Mouse (Mus musculus) gastrocnemius, postnatal 36 days (tissue): ENCODE results near the gene Car9. TPM values are rescaled to one million over a fixed set of nuclear protein-coding genes. Genes with fewer than 3 reads are reported as not detected.

Source experiments
- DNase-seq, 2 experiments: peaks; one replicate each; pipeline ENCODE4 v3.0.0; 2022
- intact Hi-C: fragments of 180-260 bp; cut with DNase I; formaldehyde crosslinking; loops from one replicate; pipeline ENCODE4 v1.15.1; 2025
- total RNA-seq, 2 experiments: library from RNA; stranded (reverse); gene quantifications; 2 replicates each; pipeline ENCODE4 v1.2.3; 2021

Gene Car9
- total RNA-seq, 2 experiments from 2014 or later: 3.4 to 4.4 TPM

DNA sequence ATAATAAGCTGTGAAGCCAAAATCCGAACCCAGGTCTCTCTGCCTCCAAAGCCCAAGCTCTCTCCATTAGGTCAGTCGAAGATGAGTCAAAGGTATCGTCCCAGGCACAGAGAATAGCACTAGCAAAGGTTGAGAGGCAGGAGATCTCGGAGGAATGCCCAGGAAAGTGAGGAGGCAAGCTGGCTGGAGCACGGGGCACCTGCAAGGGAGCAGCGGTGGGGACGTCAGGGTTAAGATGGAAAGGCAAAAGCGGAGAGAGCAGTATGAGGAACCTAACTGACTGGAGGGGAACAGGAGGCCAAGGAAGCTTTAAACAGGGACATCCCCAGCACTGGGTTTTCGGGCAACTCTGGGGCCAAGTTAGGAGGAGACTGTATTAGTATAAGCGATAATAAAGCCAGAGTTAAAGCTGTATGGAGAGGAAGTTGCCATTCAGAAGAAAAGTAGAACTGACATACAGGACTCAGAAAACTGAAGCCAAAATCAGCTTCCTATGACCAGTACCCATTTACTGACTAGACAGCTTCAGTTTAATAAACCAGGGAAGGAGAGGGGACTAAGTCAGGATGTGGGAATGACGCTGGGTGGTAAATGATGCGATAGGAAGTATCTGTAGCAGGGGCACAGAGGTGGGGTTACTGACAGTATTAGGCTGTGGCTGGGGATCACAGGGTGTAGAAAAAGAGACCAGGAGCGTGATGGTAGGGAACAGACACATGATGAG, 52.9 kb downstream of the Car9 start:
- intact Hi-C loops: no loop called here
- no peak for DNase-seq

DNA sequence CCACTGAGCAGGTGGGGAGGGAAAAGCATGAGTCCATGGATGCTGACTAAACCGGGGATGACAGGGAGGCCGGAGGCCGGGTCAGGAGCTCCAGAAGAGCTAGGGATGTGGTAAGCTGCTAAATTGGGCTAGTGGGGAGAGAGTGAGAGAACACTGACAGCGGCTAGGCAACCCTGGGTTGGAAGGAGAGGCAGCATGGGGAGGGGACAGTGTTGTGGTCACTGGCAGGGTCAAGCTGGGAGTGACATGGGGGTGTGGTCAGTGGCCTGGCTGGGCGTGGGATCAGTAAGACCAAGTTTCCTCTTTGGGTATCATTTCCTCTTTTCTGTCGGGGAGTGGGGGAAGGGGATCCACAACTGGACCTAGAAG, 53.5 kb downstream of the Car9 start:
- DNase-seq: peak in 1 of 2 experiments; percentile 32
- intact Hi-C loops: no loop called here

DNA sequence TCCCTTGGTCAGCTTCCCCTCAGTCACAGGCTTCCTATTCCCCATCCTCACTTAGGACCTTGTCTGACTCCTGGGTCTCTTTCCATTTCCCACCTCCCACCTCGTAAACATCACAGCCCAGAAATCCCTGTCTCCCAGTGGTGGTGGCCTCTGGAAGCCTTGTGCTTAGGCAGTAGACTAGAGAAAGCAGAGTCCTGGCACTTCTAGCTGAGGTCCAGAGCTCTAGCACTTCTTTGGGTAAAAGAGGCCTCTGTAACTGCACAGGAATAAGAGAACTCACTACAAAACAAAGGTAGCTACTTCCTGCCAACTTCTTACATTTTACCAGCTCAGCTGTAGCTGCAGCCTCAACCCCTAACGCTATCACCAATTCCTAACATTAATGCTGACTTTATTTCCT, 54.2 kb downstream of the Car9 start:
- DNase-seq: no peak
- intact Hi-C loops: no loop called here

DNA sequence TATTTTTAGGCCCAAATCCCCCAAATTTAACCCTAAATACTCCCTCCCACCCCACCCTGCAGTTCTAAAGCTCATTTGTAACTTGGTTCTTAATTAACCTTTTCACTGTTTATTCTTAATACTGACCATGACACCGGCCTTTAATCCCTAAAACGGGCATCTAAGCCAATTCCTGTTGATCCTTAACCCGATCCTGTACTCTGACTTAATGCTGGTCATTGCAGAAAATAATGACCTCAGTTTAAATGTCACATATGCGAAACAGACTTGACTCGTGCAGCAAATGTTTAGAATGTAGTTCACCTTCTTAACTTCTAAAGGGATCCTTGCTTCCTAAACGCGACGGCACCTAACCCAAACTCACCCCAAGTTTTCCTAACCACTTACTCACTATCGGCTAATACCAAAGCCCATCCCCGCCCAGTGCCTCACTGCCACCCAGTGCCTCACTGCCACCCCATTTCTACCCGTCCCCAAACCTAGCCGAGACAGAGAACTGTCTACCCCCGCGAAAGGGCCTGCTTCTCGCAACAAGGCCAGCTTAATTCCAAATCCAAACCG, 54.8 kb downstream of the Car9 start:
- intact Hi-C loops: no loop called here
- DNase-seq: no peak

DNA sequence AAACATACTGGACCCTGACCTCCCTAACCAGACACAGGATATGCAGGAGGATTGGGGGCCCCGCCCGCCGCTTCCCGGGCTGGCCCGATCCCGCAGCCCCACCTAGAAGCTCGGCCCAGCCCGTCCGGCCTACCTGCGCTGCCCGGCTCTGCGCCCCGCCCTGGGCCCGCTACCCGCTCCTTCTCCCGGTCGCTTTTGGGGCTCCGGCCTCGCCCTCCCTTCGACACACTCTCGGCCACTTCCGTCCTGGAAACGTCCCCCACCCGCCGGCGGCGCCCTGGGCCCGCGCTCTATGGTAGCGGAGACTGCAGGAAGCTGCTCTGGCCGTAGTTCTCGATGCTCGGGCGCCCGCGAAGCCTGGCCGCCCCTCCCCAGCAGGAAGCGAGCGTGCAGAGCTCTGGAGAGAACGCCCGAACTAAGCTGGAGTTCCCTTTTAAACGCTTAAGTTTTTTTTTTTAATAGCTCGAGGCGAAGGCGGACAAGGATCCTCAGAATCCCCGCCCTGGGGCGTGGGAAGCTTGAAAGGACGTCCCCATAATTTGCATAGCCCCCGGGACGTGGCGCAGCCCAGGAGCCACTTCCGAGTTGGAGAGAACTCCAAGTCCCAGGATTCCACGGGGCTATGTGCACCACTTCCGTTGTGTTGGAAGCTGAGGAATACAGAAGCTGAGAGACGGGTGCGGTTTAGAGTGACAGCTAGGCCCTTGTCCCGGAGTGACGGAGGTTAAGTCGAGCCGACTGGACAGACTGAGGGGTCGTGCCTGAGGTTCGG, 55.4 kb downstream of the Car9 start, which contains the start of the genes Creb3 and Tln1:
Creb3 (plus strand) TSS at position 336 of the 772 bp plus-strand sequence.
Tln1 (minus strand) TSS at position 695 of the 772 bp plus-strand sequence.
- intact Hi-C loops: loop anchor here (2.0 kb wide), 1 partner anchor 17 kb away; the partner anchor contains the start of genes Gba2 and Rgp1
- DNase-seq: peak; percentile 88 to 94

DNA sequence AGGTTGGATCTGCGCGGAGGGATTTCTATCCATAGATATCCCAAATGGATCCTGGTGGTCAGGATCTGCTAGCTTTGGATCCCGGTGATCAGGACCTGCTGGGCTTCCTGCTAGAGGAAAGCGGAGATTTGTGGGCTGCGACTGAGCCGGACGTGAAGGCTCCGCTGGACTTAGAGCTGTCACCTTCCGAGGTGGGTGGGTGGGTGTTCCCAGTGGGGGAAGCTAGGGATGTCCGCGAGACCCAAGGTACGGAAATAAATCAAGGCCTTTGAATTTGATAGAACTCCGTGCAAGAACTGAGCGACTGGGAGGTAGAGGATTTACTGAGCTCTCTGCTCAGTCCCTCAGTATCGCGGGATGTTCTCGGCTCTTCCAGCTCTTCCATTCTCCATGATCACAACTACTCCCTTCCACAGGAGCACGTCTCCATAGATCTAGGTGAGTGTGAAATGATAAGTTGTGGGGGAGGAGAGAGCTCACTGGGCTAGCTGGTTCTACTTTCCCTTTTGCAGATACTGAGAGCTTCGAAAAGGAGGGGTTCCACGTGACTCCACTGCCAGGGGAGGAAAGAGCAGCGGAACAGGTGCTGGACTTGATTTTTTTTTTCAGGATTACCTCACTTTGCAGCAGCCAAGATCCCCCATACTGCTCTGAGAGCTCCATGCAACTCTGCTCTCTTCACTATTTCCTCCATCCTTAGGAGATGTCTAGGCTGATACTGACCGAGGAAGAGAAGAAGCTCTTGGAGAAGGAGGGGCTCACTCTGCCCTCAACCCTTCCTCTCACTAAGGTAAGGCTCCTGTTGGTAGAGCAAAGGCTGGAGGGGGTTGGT, 56.2 kb downstream of the Car9 start:
- intact Hi-C loops: loop anchor here (2.0 kb wide), 1 partner anchor 16 kb away; the partner anchor contains the start of genes Gba2 and Rgp1
- DNase-seq: no peak

Other genes with a start within 250 kb of the Car9 start
- gene Atp8b5, start 239.8 kb upstream of the Car9 start, total RNA-seq: not detected
- 10 to 100 TPM; 20.8 to 23.3 TPM for gene Rusc2, start 125.0 kb upstream of the Car9 start, total RNA-seq
- gene Fam166b, start 77.8 kb upstream of the Car9 start, total RNA-seq: not detected
- 10 to 100 TPM; 49.1 to 50.0 TPM for gene Tesk1, start 65.0 kb upstream of the Car9 start, total RNA-seq
- gene Cd72, start 52.3 kb upstream of the Car9 start, total RNA-seq: not detected
- not detected for gene Sit1, start 23.2 kb upstream of the Car9 start, total RNA-seq
- 10 to 100 TPM; 19.8 to 22.4 TPM for gene Ccdc107, start 14.1 kb upstream of the Car9 start, total RNA-seq
- gene Arhgef39, start 7.3 kb upstream of the Car9 start, total RNA-seq: under 1 TPM in 1 of 2 experiments, not detected in 1; 0.32 TPM
- gene Tpm2, start 16.8 kb downstream of the Car9 start, total RNA-seq: 1,000 to 10,000 TPM; 6,166 to 7,572 TPM
- 10 to 100 TPM; 31.5 to 38.3 TPM for gene Creb3, start 55.4 kb downstream of the Car9 start, total RNA-seq
- gene Tln1, start 55.7 kb downstream of the Car9 start, total RNA-seq: 10 to 100 TPM; 53.6 to 55.2 TPM
- gene Rgp1, start 71.7 kb downstream of the Car9 start, total RNA-seq: 10 to 100 TPM; 17.6 to 20.7 TPM
- gene Gba2, start 71.9 kb downstream of the Car9 start, total RNA-seq: 1 to 10 TPM; 3.9 to 6.1 TPM
- gene Msmp, start 77.5 kb downstream of the Car9 start, total RNA-seq: under 1 TPM in 1 of 2 experiments, not detected in 1; 0.49 TPM
- gene Npr2, start 125.0 kb downstream of the Car9 start, total RNA-seq: 10 to 100 TPM; 28.1 to 38.4 TPM
- not detected for gene Spag8, start 146.6 kb downstream of the Car9 start, total RNA-seq
- gene Hint2, start 149.5 kb downstream of the Car9 start, total RNA-seq: 10 to 100 TPM; 35.3 to 38.4 TPM
- 1 to 10 TPM; 8.9 to 9.7 TPM for gene Tmem8b, start 162.0 kb downstream of the Car9 start, total RNA-seq
- under 1 TPM; 0.17 to 0.18 TPM for gene Fam221b, start 162.2 kb downstream of the Car9 start, total RNA-seq
- not detected for gene Olfr70, start 193.8 kb downstream of the Car9 start, total RNA-seq
- not detected for gene Olfr71, start 203.3 kb downstream of the Car9 start, total RNA-seq
- 1 to 10 TPM; 1.2 to 2.0 TPM for gene Hrct1, start 220.2 kb downstream of the Car9 start, total RNA-seq
- gene Spaar, start 223.1 kb downstream of the Car9 start, total RNA-seq: 1 to 10 TPM; 1.3 to 1.5 TPM